ENCODE assay signal across 15 mouse cellular contexts in the genomic region with DNA sequence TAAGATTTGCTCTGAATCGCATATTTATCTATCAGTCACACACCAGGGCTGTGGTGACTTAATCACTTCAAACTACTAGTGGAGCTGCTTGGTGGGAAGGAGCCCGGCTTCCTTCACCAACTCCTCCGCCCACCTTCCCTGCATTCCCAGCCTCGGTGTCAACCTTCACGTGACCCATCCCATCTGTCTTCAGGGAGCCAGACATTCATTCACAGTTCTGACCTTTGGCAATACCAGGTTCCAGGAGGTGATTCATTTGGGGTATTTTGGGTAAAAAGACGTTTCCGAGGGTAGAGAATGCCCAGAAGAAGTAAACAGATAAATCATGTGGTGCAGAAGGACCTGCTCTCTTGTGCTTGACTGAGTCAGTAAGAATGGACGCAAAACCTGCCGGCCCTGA.
DNase-seq lines count a peak whose midpoint lies in the region; ATAC-seq lines count a peak whose summit lies in the region.
"Had no signal": no experiment of that assay in that cellular context is flagged by ENCODE, and none has a peak within 500 bp of the region (broad histone marks: within the 10 kb centered on the region; RNA-seq: fewer than 3 reads in every experiment).

No protein-coding gene starts in this region.

- H3K4me1 ChIP-seq in hindbrain, embryonic 13.5 days (replicated peaks), result peaks cover 71% of the 10 kb centered on the region
- peaks cover 55% of the 10 kb centered on the region for H3K4me1 ChIP-seq in hindbrain, embryonic 14.5 days (replicated peaks; ENCODE audit: control insufficient read depth, insufficient read depth, low read length)
- H3K4me1 ChIP-seq in limb, embryonic 10.5 days, result peaks cover 12% of the 10 kb centered on the region

- ATAC-seq in hindbrain, embryonic 13.5 days (ENCODE audit: low FRiP score), result no peak
- no peak for ATAC-seq in hindbrain, embryonic 14.5 days (ENCODE audit: low FRiP score)

- no peak overlapping the region for H3K4me2 ChIP-seq in hindbrain, embryonic 13.5 days
- no peak overlapping the region for H3K4me2 ChIP-seq in hindbrain, embryonic 14.5 days (replicated peaks)
- H3K4me2 ChIP-seq: embryonic facial prominence, embryonic 15.5 days; midbrain, embryonic 12.5 days; neural tube, embryonic 12.5 days had no signal

- H3K27me3 ChIP-seq in hindbrain, embryonic 13.5 days, result no peaks in the 10 kb centered on the region
- no peaks in the 10 kb centered on the region for H3K27me3 ChIP-seq in hindbrain, embryonic 14.5 days (ENCODE audit: control insufficient read depth, insufficient read depth, low read length)
- no peaks in the 10 kb centered on the region for H3K27me3 ChIP-seq in limb, embryonic 10.5 days (ENCODE audit: low read depth, poor library complexity, severe bottlenecking)
- H3K27me3 ChIP-seq: embryonic facial prominence, embryonic 15.5 days; midbrain, embryonic 12.5 days; neural tube, embryonic 12.5 days had no signal

- no peak overlapping the region for H3K9ac ChIP-seq in hindbrain, embryonic 13.5 days
- no peak overlapping the region for H3K9ac ChIP-seq in hindbrain, embryonic 14.5 days
- H3K9ac ChIP-seq: embryonic facial prominence, embryonic 15.5 days; lung, embryonic 14.5 days; midbrain, embryonic 12.5 days; neural tube, embryonic 12.5 days had no signal

- 57% methylated on average over 9 of the region's 9 CpGs for WGBS in hindbrain, embryonic 13.5 days
- WGBS in hindbrain, embryonic 14.5 days, result 58% methylated on average over 9 of the region's 9 CpGs
- 52% methylated on average over 9 of the region's 9 CpGs for WGBS in limb, embryonic 10.5 days

- no peak overlapping the region for H3K4me3 ChIP-seq in hindbrain, embryonic 13.5 days
- no peak overlapping the region for H3K4me3 ChIP-seq in hindbrain, embryonic 14.5 days (replicated peaks; ENCODE audit: low read length)
- H3K4me3 ChIP-seq in limb, embryonic 10.5 days, result no peak overlapping the region
- H3K4me3 ChIP-seq: embryonic facial prominence, embryonic 15.5 days; midbrain, embryonic 12.5 days; neural tube, embryonic 12.5 days had no signal

- peak; percentile 27 for DNase-seq in adrenal gland, postnatal 14 days
- no peak for DNase-seq in adrenal gland, postnatal 4 days (ENCODE audit: low spot score in 2 of 2)
- no peak for DNase-seq in hindbrain, embryonic 14.5 days (ENCODE audit: low spot score)
- DNase-seq in 3T3-L1 (ENCODE audit: low read depth, low spot score), result peak; percentile 95
- peak; percentile 97 for DNase-seq in fibroblast of lung, adult 2 months (ENCODE audit: low read depth)
- DNase-seq in limb, embryonic 10.5 days (ENCODE audit: low spot score), result no peak
- DNase-seq in gastrocnemius, postnatal 4 days (ENCODE audit: low spot score in 2 of 2), result no peak
- DNase-seq: B cell, adult 2 months; cerebellum, adult 9-10 months; lung, embryonic 14.5 days; thymus, postnatal 36 days had no signal

- H3K9me3 ChIP-seq in hindbrain, embryonic 13.5 days, result no peaks in the 10 kb centered on the region
- H3K9me3 ChIP-seq in hindbrain, embryonic 14.5 days (ENCODE audit: control insufficient read depth, low read length), result no peaks in the 10 kb centered on the region
- H3K9me3 ChIP-seq in limb, embryonic 10.5 days (replicated peaks), result no peaks in the 10 kb centered on the region
- H3K9me3 ChIP-seq: embryonic facial prominence, embryonic 15.5 days; midbrain, embryonic 12.5 days; neural tube, embryonic 12.5 days had no signal

- H3K36me3 ChIP-seq in hindbrain, embryonic 13.5 days, result no peaks in the 10 kb centered on the region
- H3K36me3 ChIP-seq in hindbrain, embryonic 14.5 days (replicated peaks; ENCODE audit: control insufficient read depth, insufficient read depth), result no peaks in the 10 kb centered on the region
- no peaks in the 10 kb centered on the region for H3K36me3 ChIP-seq in limb, embryonic 10.5 days
- H3K36me3 ChIP-seq: embryonic facial prominence, embryonic 15.5 days; midbrain, embryonic 12.5 days; neural tube, embryonic 12.5 days had no signal

- 0 out of 2 replicates have a peak overlapping the region, but pooled peaks have one; percentile 73 for H3K27ac ChIP-seq in hindbrain, embryonic 13.5 days
- no peak overlapping the region for H3K27ac ChIP-seq in hindbrain, embryonic 14.5 days
- H3K27ac ChIP-seq in limb, embryonic 10.5 days, result no peak overlapping the region
- H3K27ac ChIP-seq: embryonic facial prominence, embryonic 15.5 days; midbrain, embryonic 12.5 days; neural tube, embryonic 12.5 days had no signal

Comparison
In these comparisons a context has a peak if more than half of its experiments do, and no peak if none do; other contexts are left out.
1. DNase-seq: peak in adrenal gland, postnatal 14 days (single experiment), 3T3-L1 (single experiment) and fibroblast of lung, adult 2 months (single experiment); none in adrenal gland, postnatal 4 days (0 of 2), hindbrain, embryonic 14.5 days (single experiment), limb, embryonic 10.5 days (single experiment) and gastrocnemius, postnatal 4 days (0 of 2).